Mouse (Mus musculus) limb, embryonic 13.5 days (tissue): Measurements from ENCODE around the gene Speer4a. TPM values are rescaled to one million over a fixed set of nuclear protein-coding genes. Genes with fewer than 3 reads are reported as not detected.
"Not testable (repeated sequence)": the region's sequence is repeated elsewhere in the genome, so short reads cannot be mapped to it uniquely, and the experiment has no call there.

Experiments
- ATAC-seq: fragments of 200-750 bp; cut with Nextera tagmentation; 2 replicates; pipeline ENCODE4 v1.8.0; 2017; ENCODE audit warnings: low read depth, moderate number of reproducible peaks, moderate TSS enrichment; ENCODE audit not compliant: low FRiP score
- H3K27ac ChIP-seq: fragments of 300-500 bp; sonication (generic); 2 replicates; pipeline ENCODE4 v1.5.1; 2015; ENCODE audit warnings: inconsistent platforms, mild to moderate bottlenecking, moderate library complexity
- H3K27me3 ChIP-seq: fragments of 300-500 bp; sonication (generic); 2 replicates; pipeline ENCODE4 v1.6.1; 2015; ENCODE audit warnings: mild to moderate bottlenecking, inconsistent platforms
- H3K36me3 ChIP-seq: fragments of 300-500 bp; sonication (generic); 2 replicates; pipeline ENCODE4 v1.6.1; 2015; ENCODE audit warnings: inconsistent platforms, mild to moderate bottlenecking, moderate library complexity
- H3K4me1 ChIP-seq: fragments of 300-500 bp; sonication (generic); 2 replicates; pipeline ENCODE4 v1.6.1; 2015; ENCODE audit warnings: inconsistent platforms
- H3K4me2 ChIP-seq: fragments of 300-500 bp; sonication (generic); replicated peaks from 2 replicates; pipeline ENCODE4 v1.6.1; 2015; ENCODE audit warnings: inconsistent platforms, mild to moderate bottlenecking, moderate library complexity
- H3K4me3 ChIP-seq: fragments of 300-500 bp; sonication (generic); 2 replicates; pipeline ENCODE4 v1.5.1; 2015; ENCODE audit warnings: moderate library complexity, mild to moderate bottlenecking, inconsistent platforms
- H3K9ac ChIP-seq: fragments of 300-500 bp; sonication (generic); 2 replicates; pipeline ENCODE4 v1.6.1; 2015; ENCODE audit warnings: mild to moderate bottlenecking, inconsistent platforms
- H3K9me3 ChIP-seq: fragments of 300-500 bp; sonication (generic); 2 replicates; pipeline ENCODE4 v1.6.1; 2016; ENCODE audit warnings: inconsistent platforms
- WGBS: fragments of 180-500 bp; shearing (Covaris S2); methylation state at CpG from one replicate; pipeline ENCODE4 v1.1.7; 2015; 5-methylcytosine and 5-hydroxymethylcytosine counted together
- polyA plus RNA-seq: library from polyadenylated mRNA; unstranded; fragments of >200 nt; fragmentation: Nextera tagmentation; extraction: Ambion mirVana; gene quantifications from 2 replicates; pipeline ENCODE4 v1.2.1, GENCODE M21; 2015

The Speer4a gene
- polyA plus RNA-seq: 0.08 TPM in 1 of 2 replicates, not detected in the other

DNA sequence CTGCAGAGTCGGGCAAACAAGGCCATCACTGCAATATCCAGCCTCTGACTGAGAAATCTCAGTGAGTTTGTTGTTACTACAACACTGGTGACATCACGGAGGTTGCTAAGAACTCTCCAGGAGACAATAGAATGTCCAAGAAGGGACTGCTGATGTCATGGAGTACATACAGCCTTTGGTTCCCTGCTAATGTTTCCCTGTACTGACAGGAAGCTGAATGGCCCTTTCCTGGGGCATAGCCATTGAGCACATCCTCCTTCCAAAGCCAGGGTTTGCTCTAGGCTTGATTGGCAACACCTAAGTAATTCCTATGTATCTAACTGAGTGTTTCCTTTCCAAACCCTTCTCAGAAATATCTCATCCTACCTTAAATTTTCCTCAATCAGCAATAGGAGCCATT is at the start of gene Speer4a:
Speer4a (minus strand) TSS at position 101 of the 400 bp plus-strand sequence.
- H3K36me3 ChIP-seq, ATAC-seq, H3K4me1 ChIP-seq, H3K4me2 ChIP-seq, H3K27ac ChIP-seq, H3K9ac ChIP-seq, H3K27me3 ChIP-seq, H3K9me3 ChIP-seq, H3K4me3 ChIP-seq: not testable (repeated sequence)
- WGBS: 70% methylated on average over 2 of the region's 2 CpGs

DNA sequence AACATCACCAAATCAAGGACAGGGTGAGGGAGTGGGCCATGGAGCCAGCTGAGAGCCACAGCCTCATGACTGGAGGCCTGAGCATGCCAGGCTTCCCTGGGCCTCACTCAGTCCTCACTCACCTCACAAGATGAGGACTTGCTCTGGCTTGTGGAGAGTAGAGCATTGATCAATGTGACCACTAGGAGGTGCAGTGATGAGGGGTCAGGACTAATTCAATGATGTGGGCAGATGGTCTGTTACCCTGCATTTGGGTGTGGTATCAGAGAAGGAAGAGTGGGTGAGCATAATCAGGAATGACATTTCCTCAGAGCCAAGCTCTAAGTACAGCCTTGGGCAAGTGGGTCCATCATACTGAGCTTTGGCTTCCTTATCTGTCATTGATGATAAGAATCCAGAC is 39.7 kb upstream of the Speer4a start:
- not testable (repeated sequence) for H3K27ac ChIP-seq, H3K9ac ChIP-seq, H3K4me1 ChIP-seq, H3K36me3 ChIP-seq, H3K27me3 ChIP-seq, H3K4me2 ChIP-seq, H3K9me3 ChIP-seq, ATAC-seq, H3K4me3 ChIP-seq

DNA sequence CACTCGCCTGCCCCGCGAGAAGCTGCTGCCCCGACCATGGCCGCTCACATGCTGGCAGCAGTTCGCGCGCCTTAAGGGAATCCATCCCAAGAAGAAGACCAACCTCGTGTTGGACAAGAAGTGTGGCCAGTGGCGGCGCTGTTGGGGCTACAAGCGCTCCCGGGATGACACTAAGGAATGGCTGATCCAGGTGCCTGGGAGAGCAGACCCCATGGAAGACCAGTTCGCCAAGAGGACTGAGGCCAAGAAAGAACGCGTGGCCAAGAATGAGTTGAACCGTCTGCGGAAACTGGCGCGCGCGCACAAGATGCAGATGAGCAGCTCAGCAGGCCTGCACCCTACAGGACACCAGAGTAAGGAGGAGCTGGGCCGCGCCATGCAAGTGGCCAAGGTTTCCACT is 31.4 kb upstream of the Speer4a start:
- Histone ChIP-seq H3K36me3 (no peaks in the 10 kb centered on the region), H3K4me3 (no peak overlapping the region), H3K9me3 (peaks cover 6% of the 10 kb centered on the region; the same call in 1 of the 2 replicates), H3K9ac (no peak overlapping the region), H3K27ac (no peak overlapping the region), H3K27me3 (no peaks in the 10 kb centered on the region), H3K4me1 (no peaks in the 10 kb centered on the region), H3K4me2 (no peak overlapping the region)
- no peak for ATAC-seq
- 89% methylated on average over 24 of the region's 24 CpGs for WGBS

DNA sequence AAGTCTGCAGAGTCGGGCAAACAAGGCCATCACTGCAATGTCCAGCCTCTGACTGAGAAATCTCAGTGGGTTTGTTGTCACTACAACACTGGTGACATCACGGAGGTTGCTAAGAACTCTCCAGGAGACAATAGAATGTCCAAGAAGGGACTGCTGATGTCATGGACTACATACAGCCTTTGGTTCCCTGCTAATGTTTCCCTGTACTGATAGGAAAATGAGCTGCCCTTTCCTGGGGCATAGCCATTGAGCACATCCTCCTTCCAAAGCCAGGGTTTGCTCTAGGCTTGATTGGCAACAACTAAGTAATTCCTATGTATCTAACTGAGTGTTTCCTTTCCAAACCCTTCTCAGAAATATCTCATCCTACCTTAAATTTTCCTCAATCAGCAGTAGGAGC is 19.1 kb upstream of the Speer4a start, which contains the start of gene Gm7347:
Gm7347 (minus strand) TSS at position 101 of the 400 bp plus-strand sequence.
- not testable (repeated sequence) for H3K9me3 ChIP-seq, H3K9ac ChIP-seq, H3K36me3 ChIP-seq, H3K4me1 ChIP-seq, H3K4me3 ChIP-seq, H3K27me3 ChIP-seq, H3K4me2 ChIP-seq, H3K27ac ChIP-seq, ATAC-seq
- WGBS: 100% methylated on average over 1 of the region's 2 CpGs

DNA sequence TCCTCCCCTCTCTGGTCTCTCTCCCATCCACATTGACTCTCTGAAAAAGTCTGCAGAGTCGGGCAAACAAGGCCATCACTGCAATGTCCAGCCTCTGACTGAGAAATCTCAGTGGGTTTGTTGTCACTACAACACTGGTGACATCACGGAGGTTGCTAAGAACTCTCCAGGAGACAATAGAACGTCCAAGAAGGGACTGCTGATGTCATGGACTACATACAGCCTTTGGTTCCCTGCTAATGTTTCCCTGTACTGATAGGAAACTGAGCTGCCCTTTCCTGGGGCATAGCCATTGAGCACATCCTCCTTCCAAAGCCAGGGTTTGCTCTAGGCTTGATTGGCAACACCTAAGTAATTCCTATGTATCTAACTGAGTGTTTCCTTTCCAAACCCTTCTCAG is 16.5 kb downstream of the Speer4a start, which contains the start of gene Gm5862:
Gm5862 (minus strand) TSS at position 101 of the 400 bp plus-strand sequence.
- H3K27ac ChIP-seq, H3K36me3 ChIP-seq, H3K4me2 ChIP-seq, H3K27me3 ChIP-seq, H3K4me3 ChIP-seq, H3K9me3 ChIP-seq, H3K4me1 ChIP-seq, H3K9ac ChIP-seq, ATAC-seq: not testable (repeated sequence)
- WGBS: no CpG with 5 or more reads among the region's 3 CpGs

DNA sequence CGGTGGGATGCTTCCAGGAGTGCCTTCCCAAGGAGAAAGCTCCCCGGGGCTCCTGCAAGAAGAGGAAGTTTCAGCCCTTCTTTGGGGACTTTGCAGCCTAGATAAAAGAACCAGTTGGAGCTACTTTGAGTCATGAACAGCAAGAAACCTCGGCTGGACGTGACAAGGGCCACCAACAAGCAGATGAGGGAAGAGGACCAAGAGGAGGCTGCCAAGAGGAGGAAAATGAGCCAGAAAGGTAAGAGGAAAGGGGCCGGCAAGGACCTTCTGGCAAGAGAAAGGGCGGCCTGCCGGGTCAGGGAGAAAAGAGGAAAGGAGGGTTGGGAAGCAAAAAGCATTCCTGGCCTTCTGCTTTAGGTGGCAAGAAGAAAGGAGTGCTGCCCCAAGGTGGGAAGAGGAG is 31.7 kb downstream of the Speer4a start:
- H3K27ac ChIP-seq, H3K4me3 ChIP-seq, H3K4me1 ChIP-seq, ATAC-seq, H3K9me3 ChIP-seq, H3K9ac ChIP-seq, H3K36me3 ChIP-seq, H3K4me2 ChIP-seq: not testable (repeated sequence)
- peaks cover 17% of the 10 kb centered on the region for H3K27me3 ChIP-seq
- WGBS: 64% methylated on average over 7 of the region's 7 CpGs

DNA sequence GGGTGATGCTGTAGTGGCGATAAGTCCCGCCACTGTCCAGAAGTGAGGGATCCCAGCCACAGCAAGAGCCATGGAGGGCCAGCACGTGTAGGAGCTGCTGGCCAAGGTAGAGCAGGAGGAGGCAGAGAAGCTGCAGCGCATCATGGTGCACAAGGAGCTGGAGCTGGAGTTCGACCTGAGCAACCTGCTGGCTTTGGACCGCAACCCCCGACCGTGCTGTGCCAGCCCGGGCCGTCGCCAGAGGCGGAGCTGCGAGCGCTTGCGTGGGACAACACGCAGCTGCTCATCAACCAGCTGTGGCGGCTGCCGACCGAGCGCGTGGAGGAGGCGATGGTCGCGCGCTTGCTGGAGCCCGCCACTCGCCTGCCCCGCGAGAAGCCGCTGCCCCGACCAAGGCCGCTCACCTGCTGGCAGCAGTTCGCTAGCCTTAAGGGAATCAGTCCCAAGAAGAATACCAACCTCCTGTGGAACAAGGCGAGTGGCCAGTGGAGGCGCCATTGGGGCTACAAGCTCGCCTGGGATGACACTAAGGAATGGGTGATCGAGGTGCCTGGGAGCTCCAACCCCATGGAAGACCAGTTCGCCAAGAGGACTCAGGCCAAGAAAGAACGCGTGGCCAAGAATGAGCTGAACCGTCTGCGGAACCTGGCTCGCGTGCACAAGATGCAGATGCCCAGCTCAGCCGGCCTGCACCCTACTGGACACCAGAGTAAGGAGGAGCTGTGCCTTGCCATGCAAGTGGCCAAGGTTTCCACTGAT is 32.2 kb downstream of the Speer4a start:
- not testable (repeated sequence) for H3K9me3 ChIP-seq, H3K4me1 ChIP-seq, H3K36me3 ChIP-seq, H3K27ac ChIP-seq
- peak overlapping the region; percentile 58 for H3K4me2 ChIP-seq
- 21% methylated on average over 45 of the region's 45 CpGs for WGBS
- peaks cover 17% of the 10 kb centered on the region for H3K27me3 ChIP-seq
- H3K9ac ChIP-seq: peak overlapping the region; percentile 50; the same call in 1 of the 2 replicates
- ATAC-seq: peak; percentile 76
- H3K4me3 ChIP-seq: peak overlapping the region; percentile 31

DNA sequence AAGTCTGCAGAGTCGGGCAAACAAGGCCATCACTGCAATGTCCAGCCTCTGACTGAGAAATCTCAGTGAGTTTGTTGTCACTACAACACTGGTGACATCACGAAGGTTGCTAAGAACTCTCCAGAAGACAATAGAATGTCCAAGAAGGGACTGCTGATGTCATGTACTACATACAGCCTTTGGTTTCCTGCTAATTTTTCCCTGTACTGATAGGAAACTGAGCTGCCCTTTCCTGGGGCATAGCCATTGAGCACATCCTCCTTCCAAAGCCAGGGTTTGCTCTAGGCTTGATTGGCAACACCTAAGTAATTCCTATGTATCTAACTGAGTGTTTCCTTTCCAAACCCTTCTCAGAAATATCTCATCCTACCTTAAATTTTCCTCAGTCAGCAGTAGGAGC is 34.7 kb downstream of the Speer4a start, which contains the start of gene Gm1979:
Gm1979 (minus strand) TSS at position 101 of the 400 bp plus-strand sequence.
- not testable (repeated sequence) for H3K9me3 ChIP-seq, H3K4me2 ChIP-seq, ATAC-seq, H3K36me3 ChIP-seq, H3K9ac ChIP-seq, H3K27ac ChIP-seq, H3K4me1 ChIP-seq, H3K4me3 ChIP-seq
- WGBS: 95% methylated on average over 1 of the region's 2 CpGs
- peaks cover 17% of the 10 kb centered on the region for H3K27me3 ChIP-seq

DNA sequence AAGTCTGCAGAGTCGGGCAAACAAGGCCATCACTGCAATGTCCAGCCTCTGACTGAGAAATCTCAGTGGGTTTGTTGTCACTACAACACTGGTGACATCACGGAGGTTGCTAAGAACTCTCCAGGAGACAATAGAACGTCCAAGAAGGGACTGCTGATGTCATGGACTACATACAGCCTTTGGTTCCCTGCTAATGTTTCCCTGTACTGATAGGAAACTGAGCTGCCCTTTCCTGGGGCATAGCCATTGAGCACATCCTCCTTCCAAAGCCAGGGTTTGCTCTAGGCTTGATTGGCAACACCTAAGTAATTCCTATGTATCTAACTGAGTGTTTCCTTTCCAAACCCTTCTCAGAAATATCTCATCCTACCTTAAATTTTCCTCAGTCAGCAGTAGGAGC is 50.8 kb downstream of the Speer4a start, which contains the start of gene Gm21698:
Gm21698 (minus strand) TSS at position 101 of the 400 bp plus-strand sequence.
- no CpG with 5 or more reads among the region's 3 CpGs for WGBS

More for the DNA sequence above, 50.8 kb downstream of the Speer4a start, which contains the start of gene Gm21698:
- H3K4me1 ChIP-seq, H3K9ac ChIP-seq, H3K36me3 ChIP-seq, H3K27ac ChIP-seq, H3K4me3 ChIP-seq, ATAC-seq, H3K27me3 ChIP-seq, H3K9me3 ChIP-seq, H3K4me2 ChIP-seq: not testable (repeated sequence)

Other genes starting within 250 kb of the Speer4a start
- 0.10 TPM in 1 of 2 replicates, not detected in the other for gene Gm21663, start 97.2 kb downstream of the Speer4a start, polyA plus RNA-seq
- gene Gm21671, start 85.1 kb downstream of the Speer4a start, polyA plus RNA-seq: 0.10 TPM in 1 of 2 replicates, not detected in the other
- gene Gm21680, start 66.9 kb downstream of the Speer4a start, polyA plus RNA-seq: 0.15 TPM in 1 of 2 replicates, not detected in the other
- 0.11 TPM in 1 of 2 replicates, not detected in the other for gene Gm21698, start 50.9 kb downstream of the Speer4a start, polyA plus RNA-seq
- 0.09 TPM in 1 of 2 replicates, not detected in the other for gene Gm1979, start 34.8 kb downstream of the Speer4a start, polyA plus RNA-seq
- gene Gm5862, start 16.6 kb downstream of the Speer4a start, polyA plus RNA-seq: not detected in 2 replicates
- not detected in 2 replicates for gene Gm7347, start 19.0 kb upstream of the Speer4a start, polyA plus RNA-seq
- not detected in 2 replicates for gene Gm10471, start 49.7 kb upstream of the Speer4a start, polyA plus RNA-seq
- gene 5031410I06Rik, start 65.8 kb upstream of the Speer4a start, polyA plus RNA-seq: not detected in 2 replicates
- 0.06 TPM in 1 of 2 replicates, not detected in the other for gene Gm10220, start 81.9 kb upstream of the Speer4a start, polyA plus RNA-seq
- gene Gm7361, start 218.1 kb upstream of the Speer4a start, polyA plus RNA-seq: not detected in 2 replicates